Mouse (Mus musculus) ES-Bruce4 (cell line): ENCODE results near the gene Gatb.

Experiments used
- CTCF ChIP-seq: IDR thresholded peaks from one replicate; pipeline ENCODE4 v1.8.1; 2011; ENCODE audit warnings: low read depth, low read length
- EP300 ChIP-seq: IDR thresholded peaks from 2 replicates; pipeline ENCODE4 v1.6.1; 2011; ENCODE audit warnings: low read depth, low read length; ENCODE audit not compliant: insufficient read depth
- POLR2A ChIP-seq: IDR thresholded peaks from one replicate; pipeline ENCODE4 v1.8.1; 2011; ENCODE audit warnings: low read length; ENCODE audit not compliant: insufficient read depth

GRCm38 (mm10) chr3:85634389-85635125 is 60.6 kb downstream of the Gatb start:
- TF ChIP-seq POLR2A, result no peak
- no peak for TF ChIP-seq CTCF
- no peak for TF ChIP-seq EP300
